Mouse (Mus musculus): ENCODE results near the gene Vipr1. TPM values are rescaled to one million over a fixed set of nuclear protein-coding genes. Genes with fewer than 3 reads are reported as not detected.

Vipr1 gene
- polyA plus RNA-seq, 1 experiment = 171 TPM

- no peak for TF ChIP-seq CTCF (IDR thresholded peaks at IDR 0.05; ENCODE audit: extremely low read depth, insufficient read length, insufficient replicate concordance, low read depth, low read length)
- no peak for TF ChIP-seq POLR2A (IDR thresholded peaks at IDR 0.05; ENCODE audit: low read depth, low read length)
- Histone ChIP-seq H3K27ac (ENCODE audit: insufficient read depth, low read depth, low read length) (no peak overlapping the region), H3K27me3 (ENCODE audit: control insufficient read depth, insufficient read depth, low read length) (no peaks in the 10 kb centered on the region), H3K36me3 (ENCODE audit: control insufficient read depth, insufficient read depth, low read length) (peaks cover 10% of the 10 kb centered on the region), H3K4me1 (ENCODE audit: control insufficient read depth, insufficient read depth, insufficient read length, low read length) (peaks cover 11% of the 10 kb centered on the region; the same call in 1 of the 2 replicates), H3K4me3 (ENCODE audit: low read depth, low read length) (no peak overlapping the region)
- WGBS = 88% methylated on average over 2 of the region's 2 CpGs
Observed at GRCm38 (mm10) chr9:121675556-121675955, 33.0 kb downstream of the Vipr1 start.

- Histone ChIP-seq H3K4me3 (ENCODE audit: low read depth, low read length) (no peak overlapping the region), H3K27me3 (ENCODE audit: control insufficient read depth, insufficient read depth, low read length) (no peaks in the 10 kb centered on the region), H3K36me3 (ENCODE audit: control insufficient read depth, insufficient read depth, low read length) (peaks cover 5% of the 10 kb centered on the region; the same call in 1 of the 2 replicates), H3K27ac (ENCODE audit: insufficient read depth, low read depth, low read length) (no peak overlapping the region), H3K4me1 (ENCODE audit: control insufficient read depth, insufficient read depth, insufficient read length, low read length) (peaks cover 13% of the 10 kb centered on the region; the same call in 1 of the 2 replicates)
- no peak for TF ChIP-seq POLR2A (IDR thresholded peaks at IDR 0.05; ENCODE audit: low read depth, low read length)
- no peak for TF ChIP-seq CTCF (IDR thresholded peaks at IDR 0.05; ENCODE audit: extremely low read depth, insufficient read length, insufficient replicate concordance, low read depth, low read length)
- WGBS = 36% methylated on average over 4 of the region's 4 CpGs
Observed at GRCm38 (mm10) chr9:121677069-121677468, 34.6 kb downstream of the Vipr1 start.

GRCm38 (mm10) chr9:121677476-121677875 is 35.0 kb downstream of the Vipr1 start:
- Histone ChIP-seq H3K4me1 (ENCODE audit: control insufficient read depth, insufficient read depth, insufficient read length, low read length) (peaks cover 13% of the 10 kb centered on the region; the same call in 1 of the 2 replicates), H3K27ac (ENCODE audit: insufficient read depth, low read depth, low read length) (no peak overlapping the region), H3K27me3 (ENCODE audit: control insufficient read depth, insufficient read depth, low read length) (no peaks in the 10 kb centered on the region), H3K4me3 (ENCODE audit: low read depth, low read length) (no peak overlapping the region), H3K36me3 (ENCODE audit: control insufficient read depth, insufficient read depth, low read length) (peaks cover 8% of the 10 kb centered on the region; the same call in 1 of the 2 replicates)
- TF ChIP-seq POLR2A (IDR thresholded peaks at IDR 0.05; ENCODE audit: low read depth, low read length) (no peak), CTCF (IDR thresholded peaks at IDR 0.05; ENCODE audit: extremely low read depth, insufficient read length, insufficient replicate concordance, low read depth, low read length) (no peak)
- 40% methylated on average over 8 of the region's 8 CpGs for WGBS

GRCm38 (mm10) chr9:121679549-121679948 is 37.0 kb downstream of the Vipr1 start:
- H3K27ac ChIP-seq (ENCODE audit: insufficient read depth, low read depth, low read length) = no peak overlapping the region
- 17% methylated on average over 6 of the region's 6 CpGs for WGBS

GRCm38 (mm10) chr9:121681191-121681590 is 38.7 kb downstream of the Vipr1 start:
- Histone ChIP-seq H3K27me3 (ENCODE audit: control insufficient read depth, insufficient read depth, low read length) (no peaks in the 10 kb centered on the region), H3K4me3 (ENCODE audit: low read depth, low read length) (no peak overlapping the region), H3K36me3 (ENCODE audit: control insufficient read depth, insufficient read depth, low read length) (peaks cover 18% of the 10 kb centered on the region), H3K4me1 (ENCODE audit: control insufficient read depth, insufficient read depth, insufficient read length, low read length) (peaks cover 13% of the 10 kb centered on the region; the same call in 1 of the 2 replicates), H3K27ac (ENCODE audit: insufficient read depth, low read depth, low read length) (no peak overlapping the region)
- TF ChIP-seq CTCF (IDR thresholded peaks at IDR 0.05; ENCODE audit: extremely low read depth, insufficient read length, insufficient replicate concordance, low read depth, low read length) (no peak), POLR2A (IDR thresholded peaks at IDR 0.05; ENCODE audit: low read depth, low read length) (no peak)
- WGBS = 87% methylated on average over 8 of the region's 8 CpGs

More at GRCm38 (mm10) chr9:121679549-121679948, 37.0 kb downstream of the Vipr1 start:
- H3K27me3 ChIP-seq (ENCODE audit: control insufficient read depth, insufficient read depth, low read length) = no peaks in the 10 kb centered on the region
- no peak overlapping the region for H3K4me3 ChIP-seq (ENCODE audit: low read depth, low read length)
- peaks cover 13% of the 10 kb centered on the region; the same call in 1 of the 2 replicates for H3K4me1 ChIP-seq (ENCODE audit: control insufficient read depth, insufficient read depth, insufficient read length, low read length)
- H3K36me3 ChIP-seq (ENCODE audit: control insufficient read depth, insufficient read depth, low read length) = peaks cover 8% of the 10 kb centered on the region
- no peak for TF ChIP-seq POLR2A (IDR thresholded peaks at IDR 0.05; ENCODE audit: low read depth, low read length)
- TF ChIP-seq CTCF (IDR thresholded peaks at IDR 0.05; ENCODE audit: extremely low read depth, insufficient read length, insufficient replicate concordance, low read depth, low read length) = peak; percentile 81; the same call in 1 of the 2 replicates

GRCm38 (mm10) chr9:121682037-121682680 is 39.6 kb downstream of the Vipr1 start:
- TF ChIP-seq CTCF (IDR thresholded peaks at IDR 0.05; ENCODE audit: extremely low read depth, insufficient read length, insufficient replicate concordance, low read depth, low read length) (no peak), POLR2A (IDR thresholded peaks at IDR 0.05; ENCODE audit: low read depth, low read length) (no peak)
- 76% methylated on average over 18 of the region's 18 CpGs for WGBS
- H3K4me1 ChIP-seq (ENCODE audit: control insufficient read depth, insufficient read depth, insufficient read length, low read length) = peaks cover 11% of the 10 kb centered on the region; the same call in 1 of the 2 replicates

GRCm38 (mm10) chr9:121684702-121685101 is 42.2 kb downstream of the Vipr1 start:
- no peak for TF ChIP-seq CTCF (IDR thresholded peaks at IDR 0.05; ENCODE audit: extremely low read depth, insufficient read length, insufficient replicate concordance, low read depth, low read length)
- TF ChIP-seq POLR2A (IDR thresholded peaks at IDR 0.05; ENCODE audit: low read depth, low read length) = no peak
- WGBS = 49% methylated on average over 7 of the region's 7 CpGs
- Histone ChIP-seq H3K27me3 (ENCODE audit: control insufficient read depth, insufficient read depth, low read length) (no peaks in the 10 kb centered on the region), H3K36me3 (ENCODE audit: control insufficient read depth, insufficient read depth, low read length) (peaks cover 32% of the 10 kb centered on the region), H3K27ac (ENCODE audit: insufficient read depth, low read depth, low read length) (no peak overlapping the region), H3K4me3 (ENCODE audit: low read depth, low read length) (no peak overlapping the region), H3K4me1 (ENCODE audit: control insufficient read depth, insufficient read depth, insufficient read length, low read length) (peaks cover 4% of the 10 kb centered on the region; the same call in 1 of the 2 replicates)

More at GRCm38 (mm10) chr9:121682037-121682680, 39.6 kb downstream of the Vipr1 start:
- H3K36me3 ChIP-seq (ENCODE audit: control insufficient read depth, insufficient read depth, low read length) = peaks cover 20% of the 10 kb centered on the region
- no peak overlapping the region for H3K4me3 ChIP-seq (ENCODE audit: low read depth, low read length)
- no peak overlapping the region for H3K27ac ChIP-seq (ENCODE audit: insufficient read depth, low read depth, low read length)
- no peaks in the 10 kb centered on the region for H3K27me3 ChIP-seq (ENCODE audit: control insufficient read depth, insufficient read depth, low read length)
